Mouse (Mus musculus) neural tube, embryonic 11.5 days (tissue): ENCODE measurements at regions not wholly inside any gene's neighbourhood (a gene's known extent, or its start where the extent isn't known, plus 50 kb on each side); places are given as distances from the start of the nearest gene placed in this dataset.

Experiments
- ATAC-seq: fragments of 200-750 bp; cut with Nextera tagmentation; 2 replicates; pipeline ENCODE4 v1.8.0; 2017; ENCODE audit warnings: moderate number of reproducible peaks, mild to moderate bottlenecking, moderate TSS enrichment, moderate library complexity; ENCODE audit not compliant: insufficient read depth, low FRiP score, low TSS enrichment
- DNase-seq: peaks from one replicate; pipeline ENCODE4 v3.0.0-alpha.2; 2015; ENCODE audit warnings: low spot score
- H3K27ac ChIP-seq: fragments of 300-500 bp; sonication (generic); 2 replicates; pipeline ENCODE4 v1.5.1; 2014; ENCODE audit warnings: low read depth, mild to moderate bottlenecking, low read length
- H3K27me3 ChIP-seq: fragments of 300-500 bp; sonication (generic); 2 replicates; pipeline ENCODE4 v1.6.1; 2014; ENCODE audit warnings: mild to moderate bottlenecking, low read length, mixed read lengths; ENCODE audit not compliant: control insufficient read depth, insufficient read depth
- H3K36me3 ChIP-seq: fragments of 300-500 bp; sonication (generic); 2 replicates; pipeline ENCODE4 v1.6.1; 2014; ENCODE audit warnings: mild to moderate bottlenecking, low read length, moderate library complexity, mixed read lengths; ENCODE audit not compliant: control insufficient read depth, insufficient read depth
- H3K4me1 ChIP-seq: fragments of 300-500 bp; sonication (generic); 2 replicates; pipeline ENCODE4 v1.6.1; 2014; ENCODE audit warnings: low read length, mixed read lengths; ENCODE audit not compliant: control insufficient read depth, insufficient read depth
- H3K4me2 ChIP-seq: fragments of 300-500 bp; sonication (generic); 2 replicates; pipeline ENCODE4 v1.6.1; 2014; ENCODE audit warnings: low read depth, mild to moderate bottlenecking, moderate library complexity
- H3K4me3 ChIP-seq: fragments of 300-500 bp; sonication (generic); 2 replicates; pipeline ENCODE4 v1.5.1; 2014; ENCODE audit warnings: low read depth, low read length
- H3K9ac ChIP-seq: fragments of 300-500 bp; sonication (generic); 2 replicates; pipeline ENCODE4 v1.6.1; 2014; ENCODE audit warnings: mild to moderate bottlenecking, low read length
- H3K9me3 ChIP-seq: fragments of 300-500 bp; sonication (generic); 2 replicates; pipeline ENCODE4 v1.6.1; 2016; ENCODE audit warnings: low read length; ENCODE audit not compliant: control insufficient read depth
- WGBS: fragments of 180-500 bp; shearing (Covaris S2); extraction: QIAGEN DNeasy Blood & Tissue Kit; methylation state at CpG from one replicate; pipeline ENCODE4 v1.1.7; 2014; 5-methylcytosine and 5-hydroxymethylcytosine counted together

GRCm38 (mm10) chr17:72782775-72783174 lies 53.5 kb upstream of the Ypel5 start:
- no peaks in the 10 kb centered on the region for H3K4me1 ChIP-seq
- DNase-seq, result no peak
- H3K36me3 ChIP-seq, result no peaks in the 10 kb centered on the region
- no peak for ATAC-seq
- no peak overlapping the region for H3K4me3 ChIP-seq
- H3K9ac ChIP-seq, result no peak overlapping the region
- no peaks in the 10 kb centered on the region for H3K27me3 ChIP-seq
- no peak overlapping the region for H3K4me2 ChIP-seq
- 78% methylated on average over 7 of the region's 7 CpGs for WGBS
- no peak overlapping the region for H3K27ac ChIP-seq
- no peaks in the 10 kb centered on the region for H3K9me3 ChIP-seq

- H3K4me2 ChIP-seq, result no peak overlapping the region
- H3K27me3 ChIP-seq, result no peaks in the 10 kb centered on the region
- no peaks in the 10 kb centered on the region for H3K4me1 ChIP-seq
- WGBS, result 26% methylated on average over 6 of the region's 6 CpGs
- ATAC-seq (no peak), DNase-seq (peak; percentile 76)
- no peaks in the 10 kb centered on the region for H3K9me3 ChIP-seq
- H3K27ac ChIP-seq, result no peak overlapping the region
- H3K36me3 ChIP-seq, result no peaks in the 10 kb centered on the region
- H3K9ac ChIP-seq, result no peak overlapping the region
- H3K4me3 ChIP-seq, result no peak overlapping the region
Measured at GRCm38 (mm10) chr17:72781786-72782185, 54.5 kb upstream of the Ypel5 start.

DNA sequence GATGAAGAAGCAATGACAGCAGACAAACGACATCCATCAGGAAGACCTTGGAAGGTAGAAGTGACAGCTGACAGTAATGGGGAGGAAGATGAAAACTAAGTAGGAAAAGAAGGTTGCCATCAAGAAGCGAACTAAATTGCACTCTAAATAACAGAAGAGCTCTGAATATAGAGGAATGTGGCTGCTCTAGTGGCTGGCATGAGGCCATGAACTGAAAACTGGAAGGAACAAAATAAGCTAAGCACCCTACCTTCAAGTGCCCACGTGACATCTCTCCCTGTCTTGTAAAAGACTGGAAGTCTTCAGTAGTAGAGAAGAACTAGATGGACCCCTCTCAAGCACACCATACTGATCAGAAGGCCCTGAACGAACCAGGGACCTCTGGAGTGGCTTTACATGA lies 68.0 kb upstream of the Ypel5 start:
- no peaks in the 10 kb centered on the region for H3K9me3 ChIP-seq
- no peak overlapping the region for H3K27ac ChIP-seq
- ATAC-seq (no peak), DNase-seq (no peak)
- 68% methylated on average over 4 of the region's 4 CpGs for WGBS
- H3K9ac ChIP-seq, result no peak overlapping the region
- no peak overlapping the region for H3K4me3 ChIP-seq
- no peaks in the 10 kb centered on the region for H3K27me3 ChIP-seq
- H3K4me1 ChIP-seq, result no peaks in the 10 kb centered on the region
- no peaks in the 10 kb centered on the region for H3K36me3 ChIP-seq
- no peak overlapping the region for H3K4me2 ChIP-seq

DNA sequence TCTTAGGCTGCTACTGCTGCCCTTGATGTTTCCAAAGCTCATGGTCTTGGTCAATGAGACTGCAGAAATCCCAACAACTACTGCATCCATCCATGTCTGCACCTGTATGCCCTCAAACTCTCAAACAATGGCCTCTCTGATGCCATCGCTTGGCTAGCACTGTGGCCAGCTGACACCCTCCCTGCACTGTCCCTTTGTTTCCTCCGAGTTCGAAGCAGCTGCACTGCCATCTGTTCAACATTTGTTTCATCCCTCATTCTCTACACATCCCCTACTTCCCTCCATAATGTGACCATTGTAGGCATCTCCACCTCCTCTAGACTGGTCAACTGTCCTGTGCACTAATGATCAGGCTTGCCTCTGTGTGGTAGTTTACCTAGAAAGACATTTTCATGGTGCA lies 75.3 kb upstream of the Ypel5 start:
- no peak for ATAC-seq
- H3K36me3 ChIP-seq, result no peaks in the 10 kb centered on the region

GRCm38 (mm10) chr17:72746411-72746810 lies 89.8 kb upstream of the Ypel5 start:
- 71% methylated on average over 4 of the region's 4 CpGs for WGBS
- H3K27me3 ChIP-seq, result no peaks in the 10 kb centered on the region
- no peak overlapping the region for H3K27ac ChIP-seq
- DNase-seq (no peak), ATAC-seq (no peak)
- no peak overlapping the region for H3K4me2 ChIP-seq
- no peak overlapping the region for H3K4me3 ChIP-seq
- H3K9ac ChIP-seq, result no peak overlapping the region
- H3K36me3 ChIP-seq, result no peaks in the 10 kb centered on the region
- H3K9me3 ChIP-seq, result no peaks in the 10 kb centered on the region
- H3K4me1 ChIP-seq, result no peaks in the 10 kb centered on the region

More for the DNA sequence above, 75.3 kb upstream of the Ypel5 start:
- no peaks in the 10 kb centered on the region for H3K9me3 ChIP-seq
- no peak overlapping the region for H3K9ac ChIP-seq
- no peak overlapping the region for H3K4me3 ChIP-seq
- no peak for DNase-seq
- no peak overlapping the region for H3K4me2 ChIP-seq
- no peak overlapping the region for H3K27ac ChIP-seq
- H3K4me1 ChIP-seq, result no peaks in the 10 kb centered on the region
- no peaks in the 10 kb centered on the region for H3K27me3 ChIP-seq
- 66% methylated on average over 3 of the region's 3 CpGs for WGBS

GRCm38 (mm10) chr17:72733006-72733405 lies 103.2 kb upstream of the Ypel5 start:
- Histone ChIP-seq H3K9ac (no peak overlapping the region), H3K36me3 (no peaks in the 10 kb centered on the region)
- no peak for DNase-seq

DNA sequence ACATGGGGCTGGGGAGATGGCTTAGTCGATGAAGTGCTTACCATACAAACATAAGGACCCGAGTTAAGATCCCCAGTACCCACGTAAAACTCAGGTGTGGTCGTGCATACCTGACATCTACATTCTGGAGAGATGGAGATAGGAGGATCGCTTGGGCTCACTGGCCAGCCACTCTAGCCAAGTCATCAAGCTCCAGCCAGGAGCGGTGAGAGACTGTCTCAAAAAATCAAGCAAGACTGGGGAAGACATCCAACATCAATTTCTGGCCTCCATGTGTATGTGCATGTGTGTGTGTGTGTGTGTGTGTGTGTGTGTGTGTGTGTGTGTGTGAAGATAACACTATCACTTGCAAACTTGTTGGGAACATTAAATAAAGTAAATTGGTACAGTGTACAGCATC lies 104.6 kb upstream of the Ypel5 start:
- Histone ChIP-seq H3K9ac (no peak overlapping the region), H3K4me2 (no peak overlapping the region), H3K27ac (no peak overlapping the region), H3K4me1 (no peaks in the 10 kb centered on the region), H3K27me3 (no peaks in the 10 kb centered on the region), H3K36me3 (no peaks in the 10 kb centered on the region), H3K9me3 (no peaks in the 10 kb centered on the region), H3K4me3 (no peak overlapping the region)
- DNase-seq, result no peak
- 88% methylated on average over 6 of the region's 6 CpGs for WGBS
- ATAC-seq, result no peak

More at GRCm38 (mm10) chr17:72733006-72733405, 103.2 kb upstream of the Ypel5 start:
- Histone ChIP-seq H3K4me1 (no peaks in the 10 kb centered on the region), H3K4me2 (no peak overlapping the region), H3K27ac (no peak overlapping the region), H3K9me3 (no peaks in the 10 kb centered on the region), H3K27me3 (no peaks in the 10 kb centered on the region), H3K4me3 (no peak overlapping the region)
- 100% methylated on average over 1 of the region's 1 CpGs for WGBS
- ATAC-seq, result no peak

GRCm38 (mm10) chr17:72731175-72731574 lies 105.1 kb upstream of the Ypel5 start:
- H3K9me3 ChIP-seq, result no peaks in the 10 kb centered on the region
- H3K4me1 ChIP-seq, result no peaks in the 10 kb centered on the region
- H3K36me3 ChIP-seq, result no peaks in the 10 kb centered on the region
- H3K27me3 ChIP-seq, result no peaks in the 10 kb centered on the region
- H3K4me2 ChIP-seq, result no peak overlapping the region
- no peak overlapping the region for H3K27ac ChIP-seq
- ATAC-seq (no peak), DNase-seq (no peak)
- no peak overlapping the region for H3K9ac ChIP-seq
- no peak overlapping the region for H3K4me3 ChIP-seq
- WGBS, result 86% methylated on average over 5 of the region's 5 CpGs

- no peaks in the 10 kb centered on the region for H3K27me3 ChIP-seq
- H3K4me3 ChIP-seq, result no peak overlapping the region
- H3K9me3 ChIP-seq, result no peaks in the 10 kb centered on the region
- ATAC-seq (no peak), DNase-seq (peak; percentile 40)
- H3K4me1 ChIP-seq, result no peaks in the 10 kb centered on the region
- H3K4me2 ChIP-seq, result no peak overlapping the region
- no peaks in the 10 kb centered on the region for H3K36me3 ChIP-seq
- WGBS, result 59% methylated on average over 7 of the region's 7 CpGs
- H3K27ac ChIP-seq, result no peak overlapping the region
- H3K9ac ChIP-seq, result no peak overlapping the region
Measured at GRCm38 (mm10) chr17:72720753-72721152, 115.5 kb upstream of the Ypel5 start.
